Mouse (Mus musculus) hindbrain, embryonic 14.5 days (tissue): ENCODE measurements around the gene Stard5. TPM values are rescaled to one million over a fixed set of nuclear protein-coding genes. Genes with fewer than 3 reads are reported as not detected.

Experiments used
- ATAC-seq: fragments of 200-750 bp; cut with Nextera tagmentation; 2 replicates; pipeline ENCODE4 v1.8.0; 2017; ENCODE audit warnings: moderate number of reproducible peaks, mild to moderate bottlenecking, moderate TSS enrichment, moderate library complexity; ENCODE audit not compliant: low FRiP score
- DNase-seq: peaks from one replicate; pipeline ENCODE4 v3.0.0-alpha.2; 2015; ENCODE audit warnings: low spot score
- H3K27ac ChIP-seq: fragments of 300-500 bp; sonication (generic); 2 replicates; pipeline ENCODE4 v1.5.1; 2014; ENCODE audit warnings: mild to moderate bottlenecking, moderate library complexity
- H3K27me3 ChIP-seq: fragments of 300-500 bp; sonication (generic); 2 replicates; pipeline ENCODE4 v1.6.1; 2014; ENCODE audit warnings: mild to moderate bottlenecking, low read length, mixed read lengths; ENCODE audit not compliant: control insufficient read depth, insufficient read depth
- H3K36me3 ChIP-seq: fragments of 300-500 bp; sonication (generic); replicated peaks from 2 replicates; pipeline ENCODE4 v1.6.1; 2014; ENCODE audit not compliant: control insufficient read depth, insufficient read depth
- H3K4me1 ChIP-seq: fragments of 300-500 bp; sonication (generic); replicated peaks from 2 replicates; pipeline ENCODE4 v1.6.1; 2014; ENCODE audit warnings: antibody characterized with exemption, low read length, mixed read lengths; ENCODE audit not compliant: control insufficient read depth, insufficient read depth
- H3K4me2 ChIP-seq: fragments of 300-500 bp; sonication (generic); replicated peaks from 2 replicates; pipeline ENCODE4 v1.6.1; 2014; ENCODE audit warnings: mild to moderate bottlenecking, moderate library complexity
- H3K4me3 ChIP-seq: fragments of 300-500 bp; sonication (generic); replicated peaks from 2 replicates; pipeline ENCODE4 v1.5.1; 2014; ENCODE audit warnings: mild to moderate bottlenecking, low read length
- H3K9ac ChIP-seq: fragments of 300-500 bp; sonication (generic); 2 replicates; pipeline ENCODE4 v1.6.1; 2014
- H3K9me3 ChIP-seq: fragments of 300-500 bp; sonication (generic); 2 replicates; pipeline ENCODE4 v1.6.1; 2016; ENCODE audit warnings: low read length; ENCODE audit not compliant: control insufficient read depth
- WGBS: fragments of 180-500 bp; shearing (Covaris S2); extraction: QIAGEN DNeasy Blood & Tissue Kit; methylation state at CpG from one replicate; pipeline ENCODE4 v1.1.7; 2014; 5-methylcytosine and 5-hydroxymethylcytosine counted together
- polyA plus RNA-seq: library from polyadenylated mRNA; unstranded; fragments of >200 nt; fragmentation: Nextera tagmentation; extraction: Ambion mirVana; gene quantifications from 2 replicates; pipeline ENCODE4 v1.2.1, GENCODE M21; 2014

Stard5 gene
- polyA plus RNA-seq, 1 experiment from 2014 or later: 5.6 TPM

GRCm38 (mm10) chr7:83658716-83659115, 27.0 kb downstream of the Stard5 start:
- ATAC-seq: no peak
- H3K4me3 ChIP-seq: no peak overlapping the region
- H3K4me2 ChIP-seq: no peak overlapping the region
- H3K9ac ChIP-seq: no peak overlapping the region
- H3K4me1 ChIP-seq: no peaks in the 10 kb centered on the region
- no peak for DNase-seq
- H3K27me3 ChIP-seq: no peaks in the 10 kb centered on the region
- WGBS: 68% methylated on average over 1 of the region's 1 CpGs
- H3K27ac ChIP-seq: no peak overlapping the region
- H3K9me3 ChIP-seq: 0 out of 2 replicates have a peak, but pooled peaks cover 3% of the 10 kb centered on the region
- H3K36me3 ChIP-seq: no peaks in the 10 kb centered on the region

GRCm38 (mm10) chr7:83659159-83660065, 27.7 kb downstream of the Stard5 start:
- no peak overlapping the region for H3K4me3 ChIP-seq
- no peaks in the 10 kb centered on the region for H3K4me1 ChIP-seq
- H3K9me3 ChIP-seq: 0 out of 2 replicates have a peak, but pooled peaks cover 3% of the 10 kb centered on the region
- ATAC-seq (no peak), DNase-seq (no peak)
- 91% methylated on average over 9 of the region's 9 CpGs for WGBS
- H3K27me3 ChIP-seq: no peaks in the 10 kb centered on the region
- H3K27ac ChIP-seq: no peak overlapping the region
- no peak overlapping the region for H3K9ac ChIP-seq
- H3K4me2 ChIP-seq: no peak overlapping the region
- no peaks in the 10 kb centered on the region for H3K36me3 ChIP-seq

GRCm38 (mm10) chr7:83660273-83660691, 28.5 kb downstream of the Stard5 start:
- H3K27ac ChIP-seq: no peak overlapping the region
- DNase-seq: no peak
- no peaks in the 10 kb centered on the region for H3K4me1 ChIP-seq
- H3K36me3 ChIP-seq: no peaks in the 10 kb centered on the region
- no peak overlapping the region for H3K4me2 ChIP-seq
- 0 out of 2 replicates have a peak, but pooled peaks cover 3% of the 10 kb centered on the region for H3K9me3 ChIP-seq
- no peak overlapping the region for H3K4me3 ChIP-seq
- no peaks in the 10 kb centered on the region for H3K27me3 ChIP-seq
- no peak overlapping the region for H3K9ac ChIP-seq
- 91% methylated on average over 11 of the region's 11 CpGs for WGBS
- no peak for ATAC-seq

GRCm38 (mm10) chr7:83661031-83661430, 29.3 kb downstream of the Stard5 start:
- no peak overlapping the region for H3K4me3 ChIP-seq
- H3K4me2 ChIP-seq: no peak overlapping the region
- H3K9ac ChIP-seq: no peak overlapping the region
- H3K9me3 ChIP-seq: 0 out of 2 replicates have a peak, but pooled peaks cover 3% of the 10 kb centered on the region
- no peaks in the 10 kb centered on the region for H3K36me3 ChIP-seq
- H3K27me3 ChIP-seq: no peaks in the 10 kb centered on the region
- H3K27ac ChIP-seq: no peak overlapping the region
- DNase-seq (no peak), ATAC-seq (no peak)
- no peaks in the 10 kb centered on the region for H3K4me1 ChIP-seq
- 88% methylated on average over 10 of the region's 10 CpGs for WGBS

GRCm38 (mm10) chr7:83661763-83662162, 30.0 kb downstream of the Stard5 start:
- Histone ChIP-seq H3K4me3 (no peak overlapping the region), H3K27ac (no peak overlapping the region), H3K9me3 (0 out of 2 replicates have a peak, but pooled peaks cover 3% of the 10 kb centered on the region), H3K9ac (no peak overlapping the region), H3K4me2 (no peak overlapping the region), H3K27me3 (no peaks in the 10 kb centered on the region), H3K4me1 (no peaks in the 10 kb centered on the region), H3K36me3 (no peaks in the 10 kb centered on the region)
- 95% methylated on average over 3 of the region's 3 CpGs for WGBS
- ATAC-seq (no peak), DNase-seq (no peak)

- Histone ChIP-seq H3K9ac (no peak overlapping the region), H3K4me3 (no peak overlapping the region), H3K4me1 (no peaks in the 10 kb centered on the region), H3K36me3 (no peaks in the 10 kb centered on the region), H3K27ac (no peak overlapping the region), H3K27me3 (no peaks in the 10 kb centered on the region), H3K9me3 (0 out of 2 replicates have a peak, but pooled peaks cover under 1% of the 10 kb centered on the region), H3K4me2 (no peak overlapping the region)
- 82% methylated on average over 6 of the region's 6 CpGs for WGBS
- ATAC-seq: no peak
- DNase-seq: no peak
Measured at GRCm38 (mm10) chr7:83662711-83663375, 31.1 kb downstream of the Stard5 start.

GRCm38 (mm10) chr7:83666087-83666595, 34.4 kb downstream of the Stard5 start:
- H3K9me3 ChIP-seq: no peaks in the 10 kb centered on the region
- no peak overlapping the region for H3K4me3 ChIP-seq
- WGBS: 87% methylated on average over 4 of the region's 4 CpGs
- no peak overlapping the region for H3K9ac ChIP-seq
- no peak overlapping the region for H3K27ac ChIP-seq
- no peak for ATAC-seq
- H3K27me3 ChIP-seq: no peaks in the 10 kb centered on the region
- no peak overlapping the region for H3K4me2 ChIP-seq
- DNase-seq: no peak
- no peaks in the 10 kb centered on the region for H3K36me3 ChIP-seq
- H3K4me1 ChIP-seq: no peaks in the 10 kb centered on the region

- no peak overlapping the region for H3K4me2 ChIP-seq
- ATAC-seq (no peak), DNase-seq (no peak)
- H3K9me3 ChIP-seq: no peaks in the 10 kb centered on the region
- H3K4me1 ChIP-seq: no peaks in the 10 kb centered on the region
- no peak overlapping the region for H3K27ac ChIP-seq
- H3K9ac ChIP-seq: no peak overlapping the region
- 89% methylated on average over 5 of the region's 5 CpGs for WGBS
- H3K27me3 ChIP-seq: no peaks in the 10 kb centered on the region
- no peak overlapping the region for H3K4me3 ChIP-seq
- no peaks in the 10 kb centered on the region for H3K36me3 ChIP-seq
Measured at GRCm38 (mm10) chr7:83667936-83668645, 36.3 kb downstream of the Stard5 start.

- no peaks in the 10 kb centered on the region for H3K27me3 ChIP-seq
- no peak overlapping the region for H3K27ac ChIP-seq
- DNase-seq (peak; percentile 75), ATAC-seq (peak; percentile 53; the same call in 1 of the 2 replicates)
- no peaks in the 10 kb centered on the region for H3K4me1 ChIP-seq
- no peaks in the 10 kb centered on the region for H3K9me3 ChIP-seq
- no peak overlapping the region for H3K4me2 ChIP-seq
- no peak overlapping the region for H3K4me3 ChIP-seq
- no peaks in the 10 kb centered on the region for H3K36me3 ChIP-seq
- 8% methylated on average over 1 of the region's 1 CpGs for WGBS
- H3K9ac ChIP-seq: no peak overlapping the region
Measured at GRCm38 (mm10) chr7:83668724-83669123, 37.0 kb downstream of the Stard5 start.
